Mouse (Mus musculus): ENCODE measurements around the gene Ogfrl1. TPM values are rescaled to one million over a fixed set of nuclear protein-coding genes. Genes with fewer than 3 reads are reported as not detected.

Ogfrl1 gene
- 11.9 and 14.8 TPM in 2 replicates for polyA plus RNA-seq (2015; fragmentation: Nextera tagmentation; extraction: Ambion mirVana)

- Histone ChIP-seq H3K4me2 (peak within 1 kb of the TSS; percentile 49), H3K27me3 (no peaks in the 10 kb centered on the region)
- WGBS (ENCODE audit: insufficient replicate concordance): 28% methylated on average over 4 of the region's 4 CpGs
Measured at GRCm38 (mm10) chr1:23397623-23398022, at the start of gene Ogfrl1. TSS of gene Ogfrl1 (minus strand) at chr1:23397772.

DNA sequence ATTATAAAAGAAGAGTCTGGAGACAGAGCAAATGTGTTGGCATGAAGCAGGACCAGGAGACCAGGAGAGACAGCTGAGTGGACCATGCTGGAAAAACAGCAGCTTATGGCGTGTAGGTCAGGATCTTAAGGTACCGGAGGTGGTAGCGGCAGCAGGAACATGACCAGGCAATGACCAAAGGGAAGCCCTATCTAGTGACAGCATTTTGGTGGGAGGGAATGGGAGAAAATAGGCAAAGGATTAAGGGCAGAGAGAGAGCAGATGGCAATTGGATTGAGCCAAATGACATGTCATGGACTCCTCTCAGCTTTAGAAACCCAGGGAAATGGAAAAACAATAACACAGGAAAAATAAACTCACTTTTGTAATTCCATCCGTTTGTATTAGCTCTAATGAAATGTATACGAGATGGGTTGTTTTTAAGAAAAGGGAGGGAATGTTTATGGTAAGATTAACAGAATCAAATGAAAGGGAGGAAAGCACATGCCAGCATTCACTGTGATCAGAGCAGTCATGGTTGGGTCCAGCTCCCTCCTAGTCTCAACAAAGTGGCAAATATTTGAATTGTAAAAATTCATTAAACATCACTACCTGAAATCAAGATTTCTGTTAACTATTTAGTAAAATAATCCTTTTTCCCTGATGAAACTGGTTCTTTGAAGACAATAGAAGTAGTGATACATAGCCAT is 48.3 kb upstream of the Ogfrl1 start:
- Histone ChIP-seq H3K4me3 (replicated peaks) (no peak overlapping the region), H3K4me1 (replicated peaks) (no peaks in the 10 kb centered on the region), H3K9me3 (replicated peaks) (no peaks in the 10 kb centered on the region), H3K27me3 (peaks cover 10% of the 10 kb centered on the region; the same call in 1 of the 2 replicates), H3K9ac (no peak overlapping the region), H3K36me3 (replicated peaks) (no peaks in the 10 kb centered on the region), H3K4me2 (no peak overlapping the region), H3K27ac (replicated peaks) (no peak overlapping the region)
- WGBS (ENCODE audit: insufficient replicate concordance): 74% methylated on average over 5 of the region's 5 CpGs
- no peak for ATAC-seq (ENCODE audit: insufficient read depth)

More at GRCm38 (mm10) chr1:23397623-23398022, at the start of gene Ogfrl1:
- Histone ChIP-seq H3K36me3 (replicated peaks) (no peaks in the 10 kb centered on the region), H3K4me3 (replicated peaks) (no peak within 1 kb of the TSS), H3K9ac (no peak within 1 kb of the TSS), H3K4me1 (replicated peaks) (peaks cover 51% of the 10 kb centered on the region), H3K9me3 (replicated peaks) (no peaks in the 10 kb centered on the region), H3K27ac (replicated peaks) (no peak within 1 kb of the TSS)
- no peak for ATAC-seq (ENCODE audit: insufficient read depth)

- H3K4me3 ChIP-seq (replicated peaks): no peak overlapping the region
- no peaks in the 10 kb centered on the region for H3K36me3 ChIP-seq (replicated peaks)
- peak; percentile 40; the same call in 1 of the 2 replicates for ATAC-seq (ENCODE audit: insufficient read depth)
- WGBS (ENCODE audit: insufficient replicate concordance): 21% methylated on average over 3 of the region's 3 CpGs
- H3K9me3 ChIP-seq (replicated peaks): no peaks in the 10 kb centered on the region
- peaks cover 8% of the 10 kb centered on the region for H3K4me1 ChIP-seq (replicated peaks)
- no peak overlapping the region for H3K4me2 ChIP-seq
- 0 out of 2 replicates have a peak overlapping the region, but pooled peaks have one; percentile 14 for H3K27ac ChIP-seq (replicated peaks)
- no peak overlapping the region for H3K9ac ChIP-seq
- no peaks in the 10 kb centered on the region for H3K27me3 ChIP-seq
Measured at GRCm38 (mm10) chr1:23433612-23434011, 36.0 kb upstream of the Ogfrl1 start.

DNA sequence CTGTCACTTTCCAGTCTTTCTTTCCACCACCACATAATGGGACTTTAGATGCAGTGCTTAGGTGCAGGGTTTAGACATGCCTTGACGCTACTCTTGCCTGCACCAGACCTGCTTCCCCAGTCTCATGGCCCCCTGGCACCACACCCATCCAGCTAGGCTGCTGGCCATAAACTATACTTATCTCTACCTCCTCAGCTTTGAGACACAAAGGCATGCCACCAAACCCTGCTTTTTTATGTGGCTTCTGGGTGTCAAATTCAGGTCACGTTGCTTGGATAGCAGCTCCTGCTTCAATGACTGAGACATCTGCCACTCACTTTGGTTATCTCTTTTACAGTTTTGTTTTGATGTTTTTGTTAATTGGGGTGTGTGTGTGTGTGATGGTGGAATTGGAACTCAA is 28.9 kb upstream of the Ogfrl1 start:
- Histone ChIP-seq H3K27me3 (no peaks in the 10 kb centered on the region), H3K4me3 (replicated peaks) (no peak overlapping the region), H3K4me1 (replicated peaks) (peaks cover 27% of the 10 kb centered on the region), H3K36me3 (replicated peaks) (no peaks in the 10 kb centered on the region), H3K9ac (no peak overlapping the region), H3K4me2 (peak overlapping the region; percentile 40), H3K9me3 (replicated peaks) (no peaks in the 10 kb centered on the region), H3K27ac (replicated peaks) (peak overlapping the region; percentile 45)
- WGBS (ENCODE audit: insufficient replicate concordance): 20% methylated on average over 2 of the region's 2 CpGs
- ATAC-seq (ENCODE audit: insufficient read depth): peak; percentile 94

DNA sequence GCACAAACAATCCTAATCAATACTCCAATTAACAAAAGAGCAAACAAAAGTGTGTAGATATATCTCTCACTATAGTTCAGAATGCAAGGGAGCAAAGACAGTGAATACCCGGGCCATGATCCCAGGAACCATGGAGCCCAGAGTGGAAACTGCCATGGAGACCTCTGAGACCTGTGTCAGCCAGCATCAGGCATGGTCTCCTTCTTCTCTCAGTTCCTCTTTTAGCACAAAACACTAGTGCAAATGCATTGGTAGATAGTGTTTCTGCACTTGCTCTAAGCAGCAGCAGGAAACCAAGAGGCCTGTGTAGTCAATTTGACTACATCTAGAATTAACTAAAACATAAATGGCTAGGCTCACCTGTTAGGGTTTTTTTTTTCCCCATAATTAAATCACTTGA is 21.4 kb upstream of the Ogfrl1 start:
- Histone ChIP-seq H3K27me3 (no peaks in the 10 kb centered on the region), H3K36me3 (replicated peaks) (no peaks in the 10 kb centered on the region), H3K4me3 (replicated peaks) (no peak overlapping the region), H3K9ac (no peak overlapping the region), H3K4me1 (replicated peaks) (peaks cover 27% of the 10 kb centered on the region), H3K27ac (replicated peaks) (peak overlapping the region; percentile 42; the same call in 1 of the 2 replicates), H3K4me2 (no peak overlapping the region), H3K9me3 (replicated peaks) (no peaks in the 10 kb centered on the region)
- ATAC-seq (ENCODE audit: insufficient read depth): no peak
- WGBS (ENCODE audit: insufficient replicate concordance): 79% methylated on average over 1 of the region's 1 CpGs

DNA sequence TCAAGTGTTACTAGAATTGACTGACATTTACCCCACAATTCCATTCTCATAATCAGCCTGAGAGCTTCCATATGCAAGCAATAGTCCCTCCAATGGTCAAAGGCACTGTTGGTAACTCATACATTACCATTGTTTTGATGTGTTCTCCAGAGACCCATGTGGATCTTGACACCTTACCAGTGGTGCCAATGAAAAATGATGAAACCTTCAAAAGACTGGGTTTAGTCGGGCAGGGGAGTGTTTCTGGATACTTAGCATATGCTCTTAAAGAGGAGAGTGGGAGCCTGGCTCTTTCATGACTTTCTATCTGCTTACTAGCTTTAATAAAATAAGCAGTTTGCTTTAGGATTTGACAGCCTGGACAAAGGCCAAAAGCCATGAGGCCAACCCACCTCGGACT is 20.5 kb upstream of the Ogfrl1 start:
- no peaks in the 10 kb centered on the region for H3K9me3 ChIP-seq (replicated peaks)
- peaks cover 27% of the 10 kb centered on the region for H3K4me1 ChIP-seq (replicated peaks)
- WGBS (ENCODE audit: insufficient replicate concordance): 42% methylated on average over 2 of the region's 2 CpGs
- peak overlapping the region; percentile 53; the same call in 1 of the 2 replicates for H3K4me2 ChIP-seq
- peak overlapping the region; percentile 83 for H3K27ac ChIP-seq (replicated peaks)
- ATAC-seq (ENCODE audit: insufficient read depth): peak; percentile 16
- H3K9ac ChIP-seq: 0 out of 2 replicates have a peak overlapping the region, but pooled peaks have one; percentile 43
- no peaks in the 10 kb centered on the region for H3K36me3 ChIP-seq (replicated peaks)
- no peak overlapping the region for H3K4me3 ChIP-seq (replicated peaks)
- H3K27me3 ChIP-seq: no peaks in the 10 kb centered on the region

GRCm38 (mm10) chr1:23417562-23417961 is 20.0 kb upstream of the Ogfrl1 start:
- ATAC-seq (ENCODE audit: insufficient read depth): peak; percentile 96
- H3K27ac ChIP-seq (replicated peaks): peak overlapping the region; percentile 83
- peaks cover 27% of the 10 kb centered on the region for H3K4me1 ChIP-seq (replicated peaks)
- no peaks in the 10 kb centered on the region for H3K36me3 ChIP-seq (replicated peaks)
- H3K4me2 ChIP-seq: peak overlapping the region; percentile 53
- peak overlapping the region; percentile 43 for H3K9ac ChIP-seq
- H3K27me3 ChIP-seq: no peaks in the 10 kb centered on the region
- no peak overlapping the region for H3K4me3 ChIP-seq (replicated peaks)
- H3K9me3 ChIP-seq (replicated peaks): no peaks in the 10 kb centered on the region
- 16% methylated on average over 3 of the region's 3 CpGs for WGBS (ENCODE audit: insufficient replicate concordance)

GRCm38 (mm10) chr1:23411533-23411932 is 14.0 kb upstream of the Ogfrl1 start:
- no peak for ATAC-seq (ENCODE audit: insufficient read depth)
- WGBS (ENCODE audit: insufficient replicate concordance): 66% methylated on average over 5 of the region's 5 CpGs
- no peak overlapping the region for H3K27ac ChIP-seq (replicated peaks)

DNA sequence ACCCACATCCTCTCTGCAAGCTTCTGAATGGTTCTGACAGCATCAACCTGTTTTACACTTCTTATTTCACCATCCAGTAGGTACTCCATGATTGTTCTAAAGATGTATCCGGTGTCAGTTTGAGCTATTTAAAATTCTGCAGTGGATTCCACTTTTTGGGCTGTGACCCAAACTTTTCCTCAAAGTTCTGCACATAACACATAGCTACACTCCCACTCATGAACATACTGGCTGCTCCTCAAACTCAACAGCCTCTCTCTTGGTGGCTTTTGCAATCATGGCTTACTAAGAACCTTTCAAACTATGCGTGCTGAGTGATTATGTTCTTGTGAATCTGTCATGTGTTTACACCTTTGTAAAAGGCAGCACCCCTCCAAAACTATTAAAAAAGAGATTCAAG is 12.4 kb upstream of the Ogfrl1 start:
- H3K4me2 ChIP-seq: no peak overlapping the region
- no peaks in the 10 kb centered on the region for H3K4me1 ChIP-seq (replicated peaks)
- 73% methylated on average over 2 of the region's 2 CpGs for WGBS (ENCODE audit: insufficient replicate concordance)
- no peaks in the 10 kb centered on the region for H3K9me3 ChIP-seq (replicated peaks)
- H3K27ac ChIP-seq (replicated peaks): no peak overlapping the region
- H3K9ac ChIP-seq: no peak overlapping the region
- no peak for ATAC-seq (ENCODE audit: insufficient read depth)
- no peak overlapping the region for H3K4me3 ChIP-seq (replicated peaks)
- no peaks in the 10 kb centered on the region for H3K27me3 ChIP-seq
- no peaks in the 10 kb centered on the region for H3K36me3 ChIP-seq (replicated peaks)

More at GRCm38 (mm10) chr1:23411533-23411932, 14.0 kb upstream of the Ogfrl1 start:
- no peaks in the 10 kb centered on the region for H3K27me3 ChIP-seq
- H3K4me1 ChIP-seq (replicated peaks): peaks cover 2% of the 10 kb centered on the region; the same call in 1 of the 2 replicates
- no peaks in the 10 kb centered on the region for H3K36me3 ChIP-seq (replicated peaks)
- no peak overlapping the region for H3K4me2 ChIP-seq
- H3K4me3 ChIP-seq (replicated peaks): no peak overlapping the region
- H3K9me3 ChIP-seq (replicated peaks): no peaks in the 10 kb centered on the region
- no peak overlapping the region for H3K9ac ChIP-seq

DNA sequence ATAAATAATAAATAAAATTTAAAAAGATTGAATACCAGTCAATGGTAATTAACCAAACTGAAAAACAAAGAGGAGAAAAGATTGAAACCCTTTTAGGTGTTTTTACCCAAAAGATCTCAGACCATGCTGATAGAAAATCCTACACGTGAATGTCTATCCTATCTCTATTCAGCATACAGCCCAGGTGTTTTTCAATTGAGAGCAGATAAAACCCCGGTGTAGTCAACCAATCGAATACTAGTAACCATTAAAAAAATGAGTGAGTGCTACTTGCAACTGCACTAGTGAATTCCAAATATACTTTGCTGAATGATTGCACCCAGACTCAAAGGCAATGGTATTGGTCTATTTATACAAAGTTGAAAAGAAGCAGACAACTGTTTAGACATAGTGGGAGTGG is 4.8 kb upstream of the Ogfrl1 start:
- peak; percentile 58; the same call in 1 of the 2 replicates for ATAC-seq (ENCODE audit: insufficient read depth)
- Histone ChIP-seq H3K27ac (replicated peaks) (no peak overlapping the region), H3K27me3 (no peaks in the 10 kb centered on the region), H3K4me2 (no peak overlapping the region), H3K9me3 (replicated peaks) (no peaks in the 10 kb centered on the region), H3K4me1 (replicated peaks) (peaks cover 25% of the 10 kb centered on the region), H3K36me3 (replicated peaks) (no peaks in the 10 kb centered on the region), H3K9ac (no peak overlapping the region), H3K4me3 (replicated peaks) (no peak overlapping the region)
- 23% methylated on average over 3 of the region's 3 CpGs for WGBS (ENCODE audit: insufficient replicate concordance)

- no peak for ATAC-seq (ENCODE audit: insufficient read depth)
Measured at GRCm38 (mm10) chr1:23399552-23399951, 2.0 kb upstream of the Ogfrl1 start.

More at GRCm38 (mm10) chr1:23399552-23399951, 2.0 kb upstream of the Ogfrl1 start:
- Histone ChIP-seq H3K4me2 (peak overlapping the region; percentile 41; the same call in 1 of the 2 replicates), H3K9ac (no peak overlapping the region), H3K4me1 (replicated peaks) (peaks cover 45% of the 10 kb centered on the region), H3K9me3 (replicated peaks) (no peaks in the 10 kb centered on the region), H3K27ac (replicated peaks) (no peak overlapping the region), H3K4me3 (replicated peaks) (no peak overlapping the region), H3K27me3 (no peaks in the 10 kb centered on the region), H3K36me3 (replicated peaks) (no peaks in the 10 kb centered on the region)
- WGBS (ENCODE audit: insufficient replicate concordance): 20% methylated on average over 1 of the region's 1 CpGs
